Mouse (Mus musculus): ENCODE data around the gene Shkbp1. TPM values are rescaled to one million over a fixed set of nuclear protein-coding genes. Genes with fewer than 3 reads are reported as not detected.

The Shkbp1 gene
- polyA plus RNA-seq, 1 experiment: 44.5 TPM

- Histone ChIP-seq H3K4me1 (ENCODE audit: control insufficient read depth, insufficient read depth, low read length) (peaks cover 6% of the 10 kb centered on the region), H3K9ac (ENCODE audit: low read depth, poor library complexity, severe bottlenecking) (no peak overlapping the region), H3K27me3 (ENCODE audit: control insufficient read depth, insufficient read depth, low read length, poor library complexity, severe bottlenecking) (no peaks in the 10 kb centered on the region)
These were observed 28.3 kb downstream of the Shkbp1 start for GRCm38 (mm10) chr7:27327500-27327899.

GRCm38 (mm10) chr7:27326101-27326880 is 29.5 kb downstream of the Shkbp1 start:
- peak overlapping the region; percentile 54 for H3K27ac ChIP-seq (ENCODE audit: insufficient read depth, low read length)
- TF ChIP-seq CTCF (IDR thresholded peaks at IDR 0.05; ENCODE audit: low read depth, low read length): no peak
- no peak for TF ChIP-seq EP300 (IDR thresholded peaks at IDR 0.05; ENCODE audit: insufficient read depth, low read depth, low read length)
- TF ChIP-seq POLR2A (IDR thresholded peaks at IDR 0.05; ENCODE audit: insufficient read depth, low read length): no peak
- H3K36me3 ChIP-seq (ENCODE audit: control insufficient read depth, insufficient read depth, low read length, poor library complexity, severe bottlenecking): peaks cover 12% of the 10 kb centered on the region
- peak overlapping the region; percentile 29 for H3K9ac ChIP-seq (ENCODE audit: low read depth, poor library complexity, severe bottlenecking)
- H3K9me3 ChIP-seq (replicated peaks; ENCODE audit: control insufficient read depth, insufficient read depth, low read length, poor library complexity, severe bottlenecking): no peaks in the 10 kb centered on the region
- peaks cover 6% of the 10 kb centered on the region for H3K4me1 ChIP-seq (ENCODE audit: control insufficient read depth, insufficient read depth, low read length)
- H3K4me3 ChIP-seq (ENCODE audit: low read depth, low read length): peak overlapping the region; percentile 30
- no peaks in the 10 kb centered on the region for H3K27me3 ChIP-seq (ENCODE audit: control insufficient read depth, insufficient read depth, low read length, poor library complexity, severe bottlenecking)

More at GRCm38 (mm10) chr7:27327500-27327899, 28.3 kb downstream of the Shkbp1 start:
- Histone ChIP-seq H3K36me3 (ENCODE audit: control insufficient read depth, insufficient read depth, low read length, poor library complexity, severe bottlenecking) (peaks cover 12% of the 10 kb centered on the region), H3K9me3 (replicated peaks; ENCODE audit: control insufficient read depth, insufficient read depth, low read length, poor library complexity, severe bottlenecking) (no peaks in the 10 kb centered on the region), H3K27ac (ENCODE audit: insufficient read depth, low read length) (peak overlapping the region; percentile 40; the same call in 1 of the 2 replicates), H3K4me3 (ENCODE audit: low read depth, low read length) (no peak overlapping the region)
- TF ChIP-seq POLR2A (IDR thresholded peaks at IDR 0.05; ENCODE audit: insufficient read depth, low read length): no peak
- no peak for TF ChIP-seq CTCF (IDR thresholded peaks at IDR 0.05; ENCODE audit: low read depth, low read length)
- 0 out of 2 replicates have a peak, but pooled peaks have one; percentile 38 for TF ChIP-seq EP300 (IDR thresholded peaks at IDR 0.05; ENCODE audit: insufficient read depth, low read depth, low read length)

- H3K4me1 ChIP-seq (ENCODE audit: control insufficient read depth, insufficient read depth, low read length): peaks cover 6% of the 10 kb centered on the region
- H3K9me3 ChIP-seq (replicated peaks; ENCODE audit: control insufficient read depth, insufficient read depth, low read length, poor library complexity, severe bottlenecking): no peaks in the 10 kb centered on the region
- H3K4me3 ChIP-seq (ENCODE audit: low read depth, low read length): peak overlapping the region; percentile 59
- peak overlapping the region; percentile 29; the same call in 1 of the 2 replicates for H3K9ac ChIP-seq (ENCODE audit: low read depth, poor library complexity, severe bottlenecking)
- H3K27ac ChIP-seq (ENCODE audit: insufficient read depth, low read length): peak overlapping the region; percentile 54
- H3K36me3 ChIP-seq (ENCODE audit: control insufficient read depth, insufficient read depth, low read length, poor library complexity, severe bottlenecking): peaks cover 12% of the 10 kb centered on the region
- TF ChIP-seq EP300 (IDR thresholded peaks at IDR 0.05; ENCODE audit: insufficient read depth, low read depth, low read length) (no peak), POLR2A (IDR thresholded peaks at IDR 0.05; ENCODE audit: insufficient read depth, low read length) (no peak), CTCF (IDR thresholded peaks at IDR 0.05; ENCODE audit: low read depth, low read length) (no peak)
- no peaks in the 10 kb centered on the region for H3K27me3 ChIP-seq (ENCODE audit: control insufficient read depth, insufficient read depth, low read length, poor library complexity, severe bottlenecking)
These were observed 30.1 kb downstream of the Shkbp1 start for GRCm38 (mm10) chr7:27325697-27326096.

- H3K36me3 ChIP-seq (ENCODE audit: control insufficient read depth, insufficient read depth, low read length, poor library complexity, severe bottlenecking): peaks cover 12% of the 10 kb centered on the region
- H3K4me1 ChIP-seq (ENCODE audit: control insufficient read depth, insufficient read depth, low read length): peaks cover 6% of the 10 kb centered on the region
- no peak for TF ChIP-seq EP300 (IDR thresholded peaks at IDR 0.05; ENCODE audit: insufficient read depth, low read depth, low read length)
- no peak for TF ChIP-seq CTCF (IDR thresholded peaks at IDR 0.05; ENCODE audit: low read depth, low read length)
- TF ChIP-seq POLR2A (IDR thresholded peaks at IDR 0.05; ENCODE audit: insufficient read depth, low read length): no peak
- H3K27me3 ChIP-seq (ENCODE audit: control insufficient read depth, insufficient read depth, low read length, poor library complexity, severe bottlenecking): no peaks in the 10 kb centered on the region
- no peak overlapping the region for H3K9ac ChIP-seq (ENCODE audit: low read depth, poor library complexity, severe bottlenecking)
- no peaks in the 10 kb centered on the region for H3K9me3 ChIP-seq (replicated peaks; ENCODE audit: control insufficient read depth, insufficient read depth, low read length, poor library complexity, severe bottlenecking)
- no peak overlapping the region; the same call in 1 of the 2 replicates for H3K4me3 ChIP-seq (ENCODE audit: low read depth, low read length)
- H3K27ac ChIP-seq (ENCODE audit: insufficient read depth, low read length): no peak overlapping the region
These were observed 30.9 kb downstream of the Shkbp1 start for GRCm38 (mm10) chr7:27324928-27325327.

- Histone ChIP-seq H3K4me1 (ENCODE audit: control insufficient read depth, insufficient read depth, low read length) (peaks cover 6% of the 10 kb centered on the region), H3K9ac (ENCODE audit: low read depth, poor library complexity, severe bottlenecking) (no peak overlapping the region), H3K9me3 (replicated peaks; ENCODE audit: control insufficient read depth, insufficient read depth, low read length, poor library complexity, severe bottlenecking) (no peaks in the 10 kb centered on the region), H3K27ac (ENCODE audit: insufficient read depth, low read length) (no peak overlapping the region), H3K36me3 (ENCODE audit: control insufficient read depth, insufficient read depth, low read length, poor library complexity, severe bottlenecking) (peaks cover 14% of the 10 kb centered on the region), H3K4me3 (ENCODE audit: low read depth, low read length) (no peak overlapping the region), H3K27me3 (ENCODE audit: control insufficient read depth, insufficient read depth, low read length, poor library complexity, severe bottlenecking) (no peaks in the 10 kb centered on the region)
- TF ChIP-seq POLR2A (IDR thresholded peaks at IDR 0.05; ENCODE audit: insufficient read depth, low read length) (no peak), CTCF (IDR thresholded peaks at IDR 0.05; ENCODE audit: low read depth, low read length) (no peak), EP300 (IDR thresholded peaks at IDR 0.05; ENCODE audit: insufficient read depth, low read depth, low read length) (no peak)
These were observed 31.7 kb downstream of the Shkbp1 start for GRCm38 (mm10) chr7:27324161-27324560.

GRCm38 (mm10) chr7:27323001-27323400 is 32.8 kb downstream of the Shkbp1 start:
- H3K27me3 ChIP-seq (ENCODE audit: control insufficient read depth, insufficient read depth, low read length, poor library complexity, severe bottlenecking): no peaks in the 10 kb centered on the region
- no peak for TF ChIP-seq POLR2A (IDR thresholded peaks at IDR 0.05; ENCODE audit: insufficient read depth, low read length)
- no peak for TF ChIP-seq CTCF (IDR thresholded peaks at IDR 0.05; ENCODE audit: low read depth, low read length)
- TF ChIP-seq EP300 (IDR thresholded peaks at IDR 0.05; ENCODE audit: insufficient read depth, low read depth, low read length): no peak

More at GRCm38 (mm10) chr7:27323001-27323400, 32.8 kb downstream of the Shkbp1 start:
- Histone ChIP-seq H3K9ac (ENCODE audit: low read depth, poor library complexity, severe bottlenecking) (no peak overlapping the region), H3K36me3 (ENCODE audit: control insufficient read depth, insufficient read depth, low read length, poor library complexity, severe bottlenecking) (peaks cover 23% of the 10 kb centered on the region), H3K27ac (ENCODE audit: insufficient read depth, low read length) (no peak overlapping the region), H3K4me1 (ENCODE audit: control insufficient read depth, insufficient read depth, low read length) (peaks cover 4% of the 10 kb centered on the region), H3K9me3 (replicated peaks; ENCODE audit: control insufficient read depth, insufficient read depth, low read length, poor library complexity, severe bottlenecking) (no peaks in the 10 kb centered on the region), H3K4me3 (ENCODE audit: low read depth, low read length) (no peak overlapping the region)

Data from ES-Bruce4 (cell line).